10 mouse cellular contexts compared by ENCODE assay signal in genomic region chr2:120128011-120128410, GRCm38 (mm10). TPM values are rescaled to one million over a fixed set of nuclear protein-coding genes. Genes with fewer than 3 reads are reported as not detected.
A peak's percentile ranks its signal among the peaks of the same experiment; 100 is the strongest.
DNase-seq lines count a peak whose midpoint lies in the region; ATAC-seq and TF ChIP-seq lines count a peak whose summit lies in the region.
"Had no signal": no experiment of that assay in that cellular context is flagged by ENCODE, and none has a peak within 500 bp of the region (broad histone marks: within the 10 kb centered on the region; RNA-seq: fewer than 3 reads in every experiment).

No protein-coding gene starts in this region.

- H3K4me1 ChIP-seq in heart, postnatal 0 days (ENCODE audit: control insufficient read depth, insufficient read depth): peaks cover 84% of the 10 kb centered on the region

- H3K4me2 ChIP-seq in heart, postnatal 0 days (ENCODE audit: low read depth, low read length): no peak overlapping the region

- no peak overlapping the region; the same call in 1 of the 2 replicates for H3K9ac ChIP-seq in heart, postnatal 0 days (replicated peaks; ENCODE audit: low read depth, low read length)

- ATAC-seq in heart, postnatal 0 days (ENCODE audit: insufficient read depth, low read depth): no peak
- ATAC-seq in CD4-positive, CD25-positive, alpha-beta regulatory T cell, adult 4 months: no peak

- peak; percentile 82 for DNase-seq in heart, adult 11 months
- no peak for DNase-seq in heart, postnatal 4 days
- DNase-seq in layer of hippocampus, adult 2 months (ENCODE audit: low spot score in 2 of 2): no peak
- DNase-seq in layer of hippocampus, adult 8-10 months (ENCODE audit: low spot score in 2 of 2): no peak
- no peak for DNase-seq in heart, postnatal 0 days (ENCODE audit: low spot score)
- no peak for DNase-seq in cerebellum, adult 11 months
- DNase-seq: kidney, adult 18-20 months; spleen, adult 18-20 months had no signal

- H3K27ac ChIP-seq in layer of hippocampus, adult 2 months: 0 out of 2 replicates have a peak overlapping the region, but pooled peaks have one; percentile 36
- peak overlapping the region; percentile 94 for H3K27ac ChIP-seq in heart, postnatal 0 days (ENCODE audit: low read depth)
- H3K27ac ChIP-seq in macrophage: peak overlapping the region; percentile 84

- no peak for TF ChIP-seq CTCF in layer of hippocampus, adult 2 months (conservative IDR thresholded peaks at IDR 0.05)
- TF ChIP-seq CTCF in heart, postnatal 0 days (IDR thresholded peaks at IDR 0.05; ENCODE audit: low read depth): no peak

- no peaks in the 10 kb centered on the region for H3K9me3 ChIP-seq in heart, postnatal 0 days (replicated peaks; ENCODE audit: control insufficient read depth, low read length)

- no peaks in the 10 kb centered on the region for H3K27me3 ChIP-seq in heart, postnatal 0 days (ENCODE audit: control insufficient read depth, insufficient read depth, low read length)

- no peak overlapping the region for H3K4me3 ChIP-seq in layer of hippocampus, adult 2 months
- no peak overlapping the region for H3K4me3 ChIP-seq in heart, postnatal 0 days (ENCODE audit: low read depth, low read length)
- no peak overlapping the region for H3K4me3 ChIP-seq in macrophage (ENCODE audit: inconsistent target)

- TF ChIP-seq EP300 in heart, postnatal 0 days (IDR thresholded peaks at IDR 0.05; ENCODE audit: low read depth): no peak

- peaks cover 100% of the 10 kb centered on the region for H3K79me2 ChIP-seq in macrophage (ENCODE audit: inconsistent target)

- peaks cover 37% of the 10 kb centered on the region for H3K36me3 ChIP-seq in heart, postnatal 0 days (replicated peaks; ENCODE audit: control insufficient read depth, insufficient read depth, low read length)
- H3K36me3 ChIP-seq in macrophage (ENCODE audit: inconsistent target): peaks cover 57% of the 10 kb centered on the region

RNA-seq across cellular contexts. Expression of gene Ehd4, which starts 26.4 kb away (rescaled TPM):
- 100 to 1,000 TPM; 461 to 503 TPM for total RNA-seq in heart, postnatal 4 days (2021)
- 1 to 10 TPM; 5.4 to 7.6 TPM for total RNA-seq in layer of hippocampus, adult 2 months (2021)
- 10 to 100 TPM in 2 of 4 experiments, 1 to 10 TPM in 2; 7.9 to 19.0 (median 12.0) TPM for total RNA-seq in layer of hippocampus, adult 8-10 months (2022)
- 231 and 250 TPM in 2 replicates for total RNA-seq in heart, postnatal 0 days (2014; rRNA removed; ENCODE audit: low replicate concordance)
- polyA plus RNA-seq in heart, postnatal 0 days (2015; fragmentation: Nextera tagmentation; extraction: Ambion mirVana): 438 and 547 TPM in 2 replicates
- total RNA-seq in macrophage (2018; cell fraction: chromatin; rRNA removed): 100 to 1,000 TPM in 13 of 26 experiments, 10 to 100 TPM in 13; 30.2 to 195 (median 102) TPM
- total RNA-seq in macrophage (2018; cell fraction: cytosol; rRNA removed): 100 to 1,000 TPM; 274 to 430 (median 371) TPM
- 100 to 1,000 TPM in 25 of 26 experiments, 10 to 100 TPM in 1; 98.0 to 295 (median 201) TPM for total RNA-seq in macrophage (2018; cell fraction: nucleus; rRNA removed)
- 253 to 336 TPM (median 297 TPM) in 3 replicates for polyA plus RNA-seq in macrophage (2018)
- 1 to 10 TPM; 6.6 to 8.5 TPM for polyA plus RNA-seq in CD4-positive, CD25-positive, alpha-beta regulatory T cell, adult 4 months (2017; shearing (Covaris generic))

Comparison
In these comparisons a context has a peak if more than half of its experiments do, and no peak if none do; other contexts are left out.
1. H3K27ac ChIP-seq: peak in every context shown above with its lines; median percentile 94 in heart, postnatal 0 days; 84 in macrophage; 36 in layer of hippocampus, adult 2 months.
2. RNA of gene Ehd4, which starts 26.4 kb away (total RNA-seq): 461 to 503 TPM in heart, postnatal 4 days and 231 to 250 TPM in heart, postnatal 0 days; 7.9 to 19.0 TPM in layer of hippocampus, adult 8-10 months and 5.4 to 7.6 TPM in layer of hippocampus, adult 2 months; every median in the first group is over 10 times any median in the second.